Mouse (Mus musculus) neural tube, embryonic 10.5 days (tissue): ENCODE results near the gene Cyp2j8.
"Not testable (repeated sequence)": the region's sequence is repeated elsewhere in the genome, so short reads cannot be mapped to it uniquely, and the experiment has no call there.

Experiments
- DNase-seq: peaks from one replicate; pipeline ENCODE4 v3.0.0-alpha.2; 2017; ENCODE audit warnings: low spot score; ENCODE audit errors: extremely low spot score

Cyp2j8 gene

GRCm38 (mm10) chr4:96507286-96507685 lies at the start of gene Cyp2j8:
Cyp2j8 (minus strand) TSS chr4:96507386.
- no peak for DNase-seq

- DNase-seq = peak; percentile 65
Measured at GRCm38 (mm10) chr4:96553133-96553819, 46.1 kb upstream of the Cyp2j8 start, which contains the start of gene Cyp2j6. Cyp2j6 (minus strand) TSS chr4:96553661.

DNA sequence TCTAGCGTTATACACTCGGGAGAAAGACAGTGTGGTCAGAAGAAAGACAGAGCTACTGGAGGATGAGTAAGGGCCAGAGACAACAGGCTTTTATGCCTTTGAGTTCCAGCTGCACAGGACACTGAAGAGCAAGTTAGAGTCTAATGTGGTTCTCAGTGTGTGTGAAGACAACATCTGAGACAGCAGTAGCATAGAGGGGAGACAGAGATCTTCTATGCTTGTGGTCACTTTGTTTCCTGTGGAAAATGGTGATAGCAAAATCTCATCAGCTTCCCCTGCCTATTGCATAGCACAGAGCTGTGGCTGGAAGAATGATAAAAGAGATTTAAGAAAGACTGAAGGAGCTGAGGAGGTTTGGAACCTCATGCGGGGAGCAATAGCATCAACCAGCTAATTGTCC lies 44.4 kb upstream of the Cyp2j8 start:
- no peak for DNase-seq

DNA sequence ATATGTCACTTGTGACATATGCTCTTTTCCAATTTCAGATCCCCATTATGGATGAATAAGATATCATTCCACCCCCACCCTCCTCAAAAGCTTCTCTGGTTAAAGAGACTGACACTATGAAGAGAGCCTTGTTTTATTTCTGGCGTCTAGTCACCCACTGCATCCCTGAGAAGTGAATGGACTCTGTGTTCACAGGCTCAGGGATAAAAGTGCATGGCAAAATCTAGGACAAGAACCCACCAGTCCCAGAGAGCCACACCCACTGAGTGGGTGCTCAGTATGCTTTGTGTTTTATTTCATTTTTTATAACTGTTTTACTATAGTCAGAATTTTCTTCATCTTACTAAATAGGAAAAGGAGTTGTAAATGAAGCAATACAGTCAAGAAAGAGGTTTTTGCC lies 38.8 kb upstream of the Cyp2j8 start:
- no peak for DNase-seq

- DNase-seq = no peak
Measured at GRCm38 (mm10) chr4:96525772-96526171, 18.6 kb upstream of the Cyp2j8 start.

GRCm38 (mm10) chr4:96522256-96522655 lies 15.1 kb upstream of the Cyp2j8 start:
- no peak for DNase-seq

DNA sequence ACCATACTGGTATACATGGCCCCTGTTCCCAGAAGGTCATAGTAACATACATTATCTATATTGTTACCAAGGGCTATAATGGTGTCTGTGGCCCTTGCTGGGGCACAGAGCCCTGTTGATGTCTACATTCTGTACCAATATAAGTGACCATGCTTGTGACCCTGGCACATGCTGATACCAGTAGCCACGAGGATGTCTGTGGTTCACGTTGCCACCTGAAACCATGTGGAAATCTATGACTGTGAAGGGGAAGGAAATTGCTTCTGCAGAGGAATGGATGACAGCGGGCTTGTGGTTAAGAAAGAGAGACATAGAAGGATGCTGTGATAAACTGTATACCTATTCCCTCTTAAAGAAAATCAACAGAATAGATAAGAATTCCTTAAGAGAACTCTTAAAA lies 2.9 kb upstream of the Cyp2j8 start:
- no peak for DNase-seq

- DNase-seq = not testable (repeated sequence)
Measured at GRCm38 (mm10) chr4:96463311-96464060, 43.7 kb downstream of the Cyp2j8 start.
